Mouse (Mus musculus) embryonic facial prominence, embryonic 11.5 days (tissue): ENCODE measurements at regions not wholly inside any gene's neighbourhood (a gene's known extent, or its start where the extent isn't known, plus 50 kb on each side); places are given as distances from the start of the nearest gene placed in this dataset.

Source experiments
- ATAC-seq: fragments of 200-750 bp; cut with Nextera tagmentation; replicated peaks from 2 replicates; pipeline ENCODE4 v1.8.0; 2017; ENCODE audit warnings: low read depth; ENCODE audit not compliant: insufficient number of reproducible peaks, low FRiP score, low TSS enrichment
- DNase-seq: peaks from one replicate; pipeline ENCODE4 v3.0.0-alpha.2; 2015; ENCODE audit warnings: low spot score
- H3K27ac ChIP-seq: fragments of 300-500 bp; sonication (generic); replicated peaks from 2 replicates; pipeline ENCODE4 v1.5.1; 2014; ENCODE audit warnings: mild to moderate bottlenecking, low read depth, low read length, control low read depth
- H3K27me3 ChIP-seq: fragments of 300-500 bp; sonication (generic); 2 replicates; pipeline ENCODE4 v1.6.1; 2014; ENCODE audit warnings: mild to moderate bottlenecking, low read length, moderate library complexity, mixed read lengths; ENCODE audit not compliant: control insufficient read depth, insufficient read depth
- H3K36me3 ChIP-seq: fragments of 300-500 bp; sonication (generic); replicated peaks from 2 replicates; pipeline ENCODE4 v1.6.1; 2014; ENCODE audit warnings: low read depth, mild to moderate bottlenecking, low read length, moderate library complexity, mixed read lengths; ENCODE audit not compliant: control insufficient read depth, insufficient read depth
- H3K4me1 ChIP-seq: fragments of 300-500 bp; sonication (generic); 2 replicates; pipeline ENCODE4 v1.6.1; 2014; ENCODE audit warnings: low read length, mixed read lengths; ENCODE audit not compliant: control insufficient read depth, insufficient read depth
- H3K4me2 ChIP-seq: fragments of 300-500 bp; sonication (generic); 2 replicates; pipeline ENCODE4 v1.6.1; 2014; ENCODE audit warnings: low read depth, mild to moderate bottlenecking, control low read depth, low read length, moderate library complexity
- H3K4me3 ChIP-seq: fragments of 300-500 bp; sonication (generic); 2 replicates; pipeline ENCODE4 v1.5.1; 2014; ENCODE audit warnings: low read depth, low read length, control low read depth
- H3K9ac ChIP-seq: fragments of 300-500 bp; sonication (generic); replicated peaks from 2 replicates; pipeline ENCODE4 v1.6.1; 2014; ENCODE audit warnings: mild to moderate bottlenecking, control low read depth, low read length
- H3K9me3 ChIP-seq: fragments of 300-500 bp; sonication (generic); replicated peaks from 2 replicates; pipeline ENCODE4 v1.6.1; 2016; ENCODE audit warnings: mild to moderate bottlenecking, low read length, inconsistent platforms, mixed read lengths; ENCODE audit not compliant: control insufficient read depth
- WGBS: fragments of 180-500 bp; shearing (Covaris S2); extraction: QIAGEN DNeasy Blood & Tissue Kit; methylation state at CpG from one replicate; pipeline ENCODE4 v1.1.7; 2014; 5-methylcytosine and 5-hydroxymethylcytosine counted together

- DNase-seq, result no peak
- 59% methylated on average over 5 of the region's 5 CpGs for WGBS
- H3K36me3 ChIP-seq, result no peaks in the 10 kb centered on the region
- H3K27ac ChIP-seq, result no peak overlapping the region
- no peak for ATAC-seq
- H3K9ac ChIP-seq, result no peak overlapping the region
- no peaks in the 10 kb centered on the region for H3K4me1 ChIP-seq
- no peaks in the 10 kb centered on the region for H3K9me3 ChIP-seq
- no peak overlapping the region for H3K4me3 ChIP-seq
- no peaks in the 10 kb centered on the region for H3K27me3 ChIP-seq
- H3K4me2 ChIP-seq, result no peak overlapping the region
Measured at GRCm38 (mm10) chr3:66570342-66570741, 273.7 kb upstream of the Veph1 start.

GRCm38 (mm10) chr3:66564268-66565245 lies 267.9 kb upstream of the Veph1 start:
- DNase-seq (no peak), ATAC-seq (no peak)
- no peak overlapping the region for H3K27ac ChIP-seq
- no peaks in the 10 kb centered on the region for H3K27me3 ChIP-seq
- no peak overlapping the region for H3K4me2 ChIP-seq
- no peak overlapping the region for H3K4me3 ChIP-seq
- no peak overlapping the region for H3K9ac ChIP-seq
- 74% methylated on average over 7 of the region's 7 CpGs for WGBS
- no peaks in the 10 kb centered on the region for H3K4me1 ChIP-seq
- H3K9me3 ChIP-seq, result no peaks in the 10 kb centered on the region
- no peaks in the 10 kb centered on the region for H3K36me3 ChIP-seq

GRCm38 (mm10) chr3:66563329-66563728 lies 266.7 kb upstream of the Veph1 start:
- no peak overlapping the region for H3K27ac ChIP-seq
- no peaks in the 10 kb centered on the region for H3K9me3 ChIP-seq
- H3K4me2 ChIP-seq, result no peak overlapping the region
- no peak overlapping the region for H3K4me3 ChIP-seq
- no peaks in the 10 kb centered on the region for H3K36me3 ChIP-seq
- H3K27me3 ChIP-seq, result no peaks in the 10 kb centered on the region
- no peak for ATAC-seq
- no peak overlapping the region for H3K9ac ChIP-seq
- H3K4me1 ChIP-seq, result no peaks in the 10 kb centered on the region
- no peak for DNase-seq
- 73% methylated on average over 2 of the region's 2 CpGs for WGBS

DNA sequence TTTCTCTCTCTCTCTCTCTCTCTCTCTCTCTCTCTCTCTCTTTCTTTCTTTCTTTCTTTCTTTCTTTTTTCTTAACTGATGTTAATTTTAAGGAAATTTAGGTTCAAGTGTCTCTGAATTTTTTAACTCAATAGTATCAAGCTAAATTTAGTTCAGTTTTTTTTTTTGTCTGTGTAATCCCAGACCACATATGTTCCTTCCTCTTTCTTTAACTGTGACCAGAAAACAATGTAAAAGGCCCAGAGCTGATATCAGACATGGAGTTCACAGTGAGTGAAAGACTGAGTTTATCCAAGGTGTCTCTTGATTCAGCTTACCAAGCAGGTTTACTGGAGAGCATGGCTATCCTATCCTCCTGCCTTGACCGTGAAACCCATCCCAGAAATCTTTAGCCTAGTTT lies 258.9 kb upstream of the Veph1 start:
- Histone ChIP-seq H3K4me2 (no peak overlapping the region), H3K36me3 (no peaks in the 10 kb centered on the region), H3K27me3 (no peaks in the 10 kb centered on the region), H3K27ac (no peak overlapping the region), H3K4me3 (no peak overlapping the region), H3K4me1 (no peaks in the 10 kb centered on the region), H3K9ac (no peak overlapping the region), H3K9me3 (no peaks in the 10 kb centered on the region)
- ATAC-seq (no peak), DNase-seq (no peak)
- WGBS, result 86% methylated on average over 1 of the region's 1 CpGs

DNA sequence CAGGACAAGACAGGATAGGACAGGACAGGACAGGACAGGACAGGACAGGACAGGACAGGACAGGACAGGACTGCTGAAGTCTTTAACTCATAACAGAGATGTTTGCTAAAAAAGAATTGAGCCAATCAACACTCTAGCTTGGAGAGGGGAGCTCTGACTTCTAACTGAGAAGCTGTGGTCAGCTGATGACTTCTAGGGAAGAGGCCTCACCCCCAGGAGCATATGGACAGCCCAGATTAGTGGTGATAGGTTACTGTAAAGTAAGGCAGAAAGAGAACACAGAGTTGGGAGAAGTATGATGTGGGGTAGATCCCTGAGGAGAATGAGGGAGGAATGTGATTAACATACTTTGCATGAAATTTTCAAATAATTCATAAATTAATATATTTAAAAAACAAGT lies 254.3 kb upstream of the Veph1 start:
- H3K4me1 ChIP-seq, result no peaks in the 10 kb centered on the region
- no peak for DNase-seq
- no peaks in the 10 kb centered on the region for H3K27me3 ChIP-seq
- no peak overlapping the region for H3K4me2 ChIP-seq
- no peaks in the 10 kb centered on the region for H3K36me3 ChIP-seq
- no peak overlapping the region for H3K4me3 ChIP-seq
- H3K9me3 ChIP-seq, result no peaks in the 10 kb centered on the region
- H3K27ac ChIP-seq, result no peak overlapping the region
- ATAC-seq, result no peak
- no peak overlapping the region for H3K9ac ChIP-seq

GRCm38 (mm10) chr3:66546576-66546975 lies 249.9 kb upstream of the Veph1 start:
- Histone ChIP-seq H3K4me2 (no peak overlapping the region), H3K9ac (no peak overlapping the region), H3K9me3 (no peaks in the 10 kb centered on the region), H3K36me3 (no peaks in the 10 kb centered on the region), H3K27me3 (no peaks in the 10 kb centered on the region), H3K4me3 (no peak overlapping the region), H3K27ac (no peak overlapping the region), H3K4me1 (no peaks in the 10 kb centered on the region)
- 89% methylated on average over 4 of the region's 4 CpGs for WGBS
- DNase-seq (no peak), ATAC-seq (no peak)

- Histone ChIP-seq H3K4me3 (no peak overlapping the region), H3K4me2 (no peak overlapping the region), H3K4me1 (no peaks in the 10 kb centered on the region), H3K27ac (no peak overlapping the region), H3K27me3 (no peaks in the 10 kb centered on the region), H3K9me3 (no peaks in the 10 kb centered on the region), H3K9ac (no peak overlapping the region), H3K36me3 (no peaks in the 10 kb centered on the region)
- ATAC-seq, result no peak
- WGBS, result 85% methylated on average over 5 of the region's 5 CpGs
- DNase-seq, result no peak
Measured at GRCm38 (mm10) chr3:66544139-66544933, 247.7 kb upstream of the Veph1 start.

GRCm38 (mm10) chr3:66542865-66543264 lies 246.2 kb upstream of the Veph1 start:
- WGBS, result 73% methylated on average over 3 of the region's 3 CpGs
- no peak overlapping the region for H3K27ac ChIP-seq
- no peak overlapping the region for H3K4me3 ChIP-seq
- H3K4me1 ChIP-seq, result no peaks in the 10 kb centered on the region
- no peak for ATAC-seq
- no peak for DNase-seq
- no peaks in the 10 kb centered on the region for H3K27me3 ChIP-seq
- H3K9ac ChIP-seq, result no peak overlapping the region
- no peaks in the 10 kb centered on the region for H3K9me3 ChIP-seq
- no peaks in the 10 kb centered on the region for H3K36me3 ChIP-seq
- H3K4me2 ChIP-seq, result no peak overlapping the region
